Mouse (Mus musculus) stomach, postnatal 0 days (tissue): ENCODE measurements around the gene Gm20431.

Experiments used
- CTCF ChIP-seq: IDR thresholded peaks from 2 replicates; pipeline ENCODE4 v1.5.1; 2016; ENCODE audit warnings: antibody characterized with exemption, low read depth, mild to moderate bottlenecking, moderate library complexity
- EP300 ChIP-seq: optimal IDR thresholded peaks from 2 replicates; pipeline ENCODE3; 2016; ENCODE audit warnings: antibody characterized with exemption

- TF ChIP-seq CTCF (no peak), EP300 (no peak)
Measured at GRCm38 (mm10) chr2:167669398-167669797, 8.1 kb upstream of the Gm20431 start.
